Mouse (Mus musculus) spleen, adult 2 months (tissue): ENCODE data around the gene Reep1.

Experiments used
- CTCF ChIP-seq: fragments of 200-500 bp; IDR thresholded peaks from 2 replicates; pipeline ENCODE4 v1.5.1; 2011; ENCODE audit warnings: mild to moderate bottlenecking, inconsistent platforms; ENCODE audit not compliant: insufficient read depth, insufficient read length, insufficient replicate concordance; ENCODE audit errors: extremely low read depth
- POLR2A ChIP-seq: fragments of 200-500 bp; IDR thresholded peaks from 2 replicates; pipeline ENCODE4 v1.6.1; 2011; ENCODE audit warnings: low read depth, low read length, inconsistent platforms

GRCm38 (mm10) chr6:71658290-71658689 lies 49.1 kb upstream of the Reep1 start:
- TF ChIP-seq CTCF: no peak
- TF ChIP-seq POLR2A: no peak
